In genomic region chr5:135357556-135357955, GRCm38 (mm10) we compare ENCODE assay signal across 12 mouse cellular contexts. TPM values are rescaled to one million over a fixed set of nuclear protein-coding genes. Genes with fewer than 3 reads are reported as not detected.
DNase-seq lines count a peak whose midpoint lies in the region; ATAC-seq and TF ChIP-seq lines count a peak whose summit lies in the region.
"Had no signal": no experiment of that assay in that cellular context is flagged by ENCODE, and none has a peak within 500 bp of the region (broad histone marks: within the 10 kb centered on the region; RNA-seq: fewer than 3 reads in every experiment).

No protein-coding gene starts in this region.

- no peak overlapping the region for H3K4me2 ChIP-seq in embryonic facial prominence, embryonic 13.5 days
- no peak overlapping the region for H3K4me2 ChIP-seq in midbrain, embryonic 14.5 days (ENCODE audit: low read length)
- H3K4me2 ChIP-seq in stomach, postnatal 0 days (replicated peaks; ENCODE audit: low read depth): no peak overlapping the region
- H3K4me2 ChIP-seq in hindbrain, embryonic 13.5 days: no peak overlapping the region
- H3K4me2 ChIP-seq: liver, embryonic 13.5 days had no signal

- WGBS in embryonic facial prominence, embryonic 13.5 days: 90% methylated on average over 2 of the region's 2 CpGs
- 88% methylated on average over 2 of the region's 2 CpGs for WGBS in embryonic facial prominence, embryonic 10.5 days
- WGBS in midbrain, embryonic 14.5 days: 90% methylated on average over 2 of the region's 2 CpGs
- WGBS in midbrain, embryonic 10.5 days: 87% methylated on average over 2 of the region's 2 CpGs
- WGBS in stomach, postnatal 0 days: 75% methylated on average over 2 of the region's 2 CpGs
- 85% methylated on average over 2 of the region's 2 CpGs for WGBS in hindbrain, embryonic 13.5 days

- H3K27me3 ChIP-seq in embryonic facial prominence, embryonic 13.5 days: peaks cover 19% of the 10 kb centered on the region
- peaks cover 20% of the 10 kb centered on the region for H3K27me3 ChIP-seq in embryonic facial prominence, embryonic 10.5 days (replicated peaks; ENCODE audit: low read depth, poor library complexity, severe bottlenecking)
- no peaks in the 10 kb centered on the region for H3K27me3 ChIP-seq in midbrain, embryonic 14.5 days (ENCODE audit: control insufficient read depth, insufficient read depth, low read length)
- H3K27me3 ChIP-seq in midbrain, embryonic 10.5 days (ENCODE audit: low read depth, poor library complexity, severe bottlenecking): peaks cover 15% of the 10 kb centered on the region
- H3K27me3 ChIP-seq in stomach, postnatal 0 days (ENCODE audit: control insufficient read depth, insufficient read depth, low read length): no peaks in the 10 kb centered on the region
- H3K27me3 ChIP-seq in hindbrain, embryonic 13.5 days: peaks cover 20% of the 10 kb centered on the region

- H3K4me3 ChIP-seq in embryonic facial prominence, embryonic 13.5 days: no peak overlapping the region
- H3K4me3 ChIP-seq in embryonic facial prominence, embryonic 10.5 days: no peak overlapping the region
- H3K4me3 ChIP-seq in midbrain, embryonic 14.5 days (replicated peaks; ENCODE audit: low read depth, low read length): no peak overlapping the region
- no peak overlapping the region for H3K4me3 ChIP-seq in midbrain, embryonic 10.5 days
- no peak overlapping the region for H3K4me3 ChIP-seq in stomach, postnatal 0 days (ENCODE audit: low read depth, low read length)
- H3K4me3 ChIP-seq in hindbrain, embryonic 13.5 days: no peak overlapping the region
- H3K4me3 ChIP-seq: liver, embryonic 13.5 days; myocyte had no signal

- H3K4me1 ChIP-seq in embryonic facial prominence, embryonic 13.5 days: no peaks in the 10 kb centered on the region
- H3K4me1 ChIP-seq in embryonic facial prominence, embryonic 10.5 days: 0 out of 2 replicates have a peak, but pooled peaks cover 4% of the 10 kb centered on the region
- no peaks in the 10 kb centered on the region for H3K4me1 ChIP-seq in midbrain, embryonic 14.5 days (ENCODE audit: control insufficient read depth, insufficient read depth, low read length)
- no peaks in the 10 kb centered on the region; the same call in 1 of the 2 replicates for H3K4me1 ChIP-seq in midbrain, embryonic 10.5 days
- H3K4me1 ChIP-seq in stomach, postnatal 0 days (replicated peaks; ENCODE audit: control insufficient read depth, insufficient read depth): no peaks in the 10 kb centered on the region
- H3K4me1 ChIP-seq in hindbrain, embryonic 13.5 days (replicated peaks): no peaks in the 10 kb centered on the region
- H3K4me1 ChIP-seq: liver, embryonic 13.5 days had no signal

- H3K9ac ChIP-seq in embryonic facial prominence, embryonic 13.5 days: no peak overlapping the region
- no peak overlapping the region for H3K9ac ChIP-seq in midbrain, embryonic 14.5 days (replicated peaks; ENCODE audit: low read length)
- no peak overlapping the region for H3K9ac ChIP-seq in stomach, postnatal 0 days (ENCODE audit: low read length)
- H3K9ac ChIP-seq in hindbrain, embryonic 13.5 days: no peak overlapping the region
- H3K9ac ChIP-seq: liver, embryonic 13.5 days had no signal

- H3K9me3 ChIP-seq in embryonic facial prominence, embryonic 13.5 days: peaks cover 6% of the 10 kb centered on the region; the same call in 1 of the 2 replicates
- peaks cover 3% of the 10 kb centered on the region for H3K9me3 ChIP-seq in embryonic facial prominence, embryonic 10.5 days
- H3K9me3 ChIP-seq in midbrain, embryonic 14.5 days (ENCODE audit: control insufficient read depth, low read length): peaks cover 3% of the 10 kb centered on the region
- H3K9me3 ChIP-seq in midbrain, embryonic 10.5 days (replicated peaks): peaks cover 4% of the 10 kb centered on the region
- H3K9me3 ChIP-seq in stomach, postnatal 0 days (ENCODE audit: control insufficient read depth, low read length): no peaks in the 10 kb centered on the region
- H3K9me3 ChIP-seq in hindbrain, embryonic 13.5 days: peaks cover 3% of the 10 kb centered on the region; the same call in 1 of the 2 replicates

- 0 out of 2 replicates have a peak, but pooled peaks have one; percentile 78 for ATAC-seq in embryonic facial prominence, embryonic 13.5 days (ENCODE audit: insufficient number of reproducible peaks, insufficient read depth, low FRiP score, low TSS enrichment, low read depth)
- peak; percentile 68; the same call in 1 of the 2 replicates for ATAC-seq in midbrain, embryonic 14.5 days (ENCODE audit: low FRiP score, low TSS enrichment)
- peak; percentile 80; the same call in 1 of the 2 replicates for ATAC-seq in stomach, postnatal 0 days (ENCODE audit: low FRiP score, low TSS enrichment)
- ATAC-seq in hindbrain, embryonic 13.5 days (ENCODE audit: low FRiP score): no peak

- no peak for DNase-seq in embryonic facial prominence, embryonic 10.5 days (ENCODE audit: low spot score)
- no peak for DNase-seq in midbrain, embryonic 14.5 days
- no peak for DNase-seq in midbrain, embryonic 10.5 days (ENCODE audit: low spot score)
- peak; percentile 54 for DNase-seq in heart, postnatal 4 days
- no peak for DNase-seq in stomach, postnatal 0 days (ENCODE audit: low spot score)
- DNase-seq in layer of hippocampus, adult 9-10 months (ENCODE audit: low spot score): no peak
- DNase-seq: cerebellum, postnatal 14 days; liver, embryonic 13.5 days; right cerebral cortex, postnatal 4 days had no signal

- H3K27ac ChIP-seq in embryonic facial prominence, embryonic 13.5 days: no peak overlapping the region
- no peak overlapping the region for H3K27ac ChIP-seq in embryonic facial prominence, embryonic 10.5 days (replicated peaks)
- H3K27ac ChIP-seq in midbrain, embryonic 14.5 days (replicated peaks; ENCODE audit: low read depth, low read length): no peak overlapping the region
- H3K27ac ChIP-seq in midbrain, embryonic 10.5 days (replicated peaks): no peak overlapping the region
- no peak overlapping the region for H3K27ac ChIP-seq in stomach, postnatal 0 days (replicated peaks)
- no peak overlapping the region for H3K27ac ChIP-seq in hindbrain, embryonic 13.5 days
- H3K27ac ChIP-seq: liver, embryonic 13.5 days had no signal

- no peaks in the 10 kb centered on the region for H3K36me3 ChIP-seq in embryonic facial prominence, embryonic 13.5 days
- no peaks in the 10 kb centered on the region for H3K36me3 ChIP-seq in embryonic facial prominence, embryonic 10.5 days (replicated peaks)
- no peaks in the 10 kb centered on the region for H3K36me3 ChIP-seq in midbrain, embryonic 14.5 days (ENCODE audit: control insufficient read depth, insufficient read depth, low read length)
- H3K36me3 ChIP-seq in midbrain, embryonic 10.5 days: no peaks in the 10 kb centered on the region
- no peaks in the 10 kb centered on the region for H3K36me3 ChIP-seq in stomach, postnatal 0 days (ENCODE audit: control insufficient read depth, insufficient read depth, low read length)
- H3K36me3 ChIP-seq in hindbrain, embryonic 13.5 days: no peaks in the 10 kb centered on the region
- H3K36me3 ChIP-seq: liver, embryonic 13.5 days had no signal

- TF ChIP-seq CTCF in stomach, postnatal 0 days (IDR thresholded peaks at IDR 0.05; ENCODE audit: low read depth): no peak

- TF ChIP-seq EP300 in stomach, postnatal 0 days (optimal IDR thresholded peaks at IDR 0.05): no peak

RNA-seq across cellular contexts. Expression of gene Trim50, which starts 4.5 kb away (rescaled TPM):
- polyA plus RNA-seq in embryonic facial prominence, embryonic 13.5 days (2015; fragmentation: Nextera tagmentation; extraction: Ambion mirVana): 0.14 TPM in 1 of 2 replicates, not detected in the other
- not detected in 2 replicates for polyA plus RNA-seq in embryonic facial prominence, embryonic 10.5 days (2016; fragmentation: Nextera tagmentation; extraction: Ambion mirVana)
- polyA plus RNA-seq in midbrain, embryonic 14.5 days (2014; fragmentation: Nextera tagmentation; extraction: Ambion mirVana): not detected in 2 replicates
- polyA plus RNA-seq in midbrain, embryonic 10.5 days (2016; fragmentation: Nextera tagmentation; extraction: Ambion mirVana): not detected in 2 replicates
- not detected for total RNA-seq in heart, postnatal 4 days (2021)
- polyA plus RNA-seq in stomach, postnatal 0 days (2015; fragmentation: Nextera tagmentation; extraction: Ambion mirVana): 3.4 and 3.5 TPM in 2 replicates
- polyA plus RNA-seq in hindbrain, embryonic 13.5 days (2015; fragmentation: Nextera tagmentation; extraction: Ambion mirVana): not detected in 2 replicates
- polyA plus RNA-seq: liver, embryonic 13.5 days; myocyte had no signal

RNA-seq across cellular contexts. Expression of gene Fkbp6, which starts 7.7 kb away (rescaled TPM):
- polyA plus RNA-seq in embryonic facial prominence, embryonic 13.5 days (2015; fragmentation: Nextera tagmentation; extraction: Ambion mirVana): not detected in 2 replicates
- polyA plus RNA-seq in embryonic facial prominence, embryonic 10.5 days (2016; fragmentation: Nextera tagmentation; extraction: Ambion mirVana): not detected in 2 replicates
- polyA plus RNA-seq in midbrain, embryonic 14.5 days (2014; fragmentation: Nextera tagmentation; extraction: Ambion mirVana): 0.38 TPM in 1 of 2 replicates, not detected in the other
- polyA plus RNA-seq in midbrain, embryonic 10.5 days (2016; fragmentation: Nextera tagmentation; extraction: Ambion mirVana): 0.11 TPM in 1 of 2 replicates, not detected in the other
- under 1 TPM; 0.69 to 0.74 TPM for total RNA-seq in heart, postnatal 4 days (2021)
- polyA plus RNA-seq in stomach, postnatal 0 days (2015; fragmentation: Nextera tagmentation; extraction: Ambion mirVana): 1.1 and 1.2 TPM in 2 replicates
- polyA plus RNA-seq in hindbrain, embryonic 13.5 days (2015; fragmentation: Nextera tagmentation; extraction: Ambion mirVana): 0.13 and 0.28 TPM in 2 replicates
- polyA plus RNA-seq: liver, embryonic 13.5 days; myocyte had no signal

RNA-seq across cellular contexts. Expression of gene Nsun5, which starts 12.2 kb away (rescaled TPM):
- polyA plus RNA-seq in embryonic facial prominence, embryonic 13.5 days (2015; fragmentation: Nextera tagmentation; extraction: Ambion mirVana): 38.8 and 44.3 TPM in 2 replicates
- polyA plus RNA-seq in embryonic facial prominence, embryonic 10.5 days (2016; fragmentation: Nextera tagmentation; extraction: Ambion mirVana): 47.9 and 48.0 TPM in 2 replicates
- polyA plus RNA-seq in midbrain, embryonic 14.5 days (2014; fragmentation: Nextera tagmentation; extraction: Ambion mirVana): 21.9 and 30.9 TPM in 2 replicates
- polyA plus RNA-seq in midbrain, embryonic 10.5 days (2016; fragmentation: Nextera tagmentation; extraction: Ambion mirVana): 45.2 and 46.0 TPM in 2 replicates
- 10 to 100 TPM; 14.5 to 15.1 TPM for total RNA-seq in heart, postnatal 4 days (2021)
- polyA plus RNA-seq in stomach, postnatal 0 days (2015; fragmentation: Nextera tagmentation; extraction: Ambion mirVana): 13.5 and 15.2 TPM in 2 replicates
- 31.1 and 31.2 TPM in 2 replicates for polyA plus RNA-seq in hindbrain, embryonic 13.5 days (2015; fragmentation: Nextera tagmentation; extraction: Ambion mirVana)

RNA-seq across cellular contexts. Expression of gene Pom121, which starts 36.8 kb away (rescaled TPM):
- polyA plus RNA-seq in embryonic facial prominence, embryonic 13.5 days (2015; fragmentation: Nextera tagmentation; extraction: Ambion mirVana): 16.3 and 17.0 TPM in 2 replicates
- 20.1 and 20.3 TPM in 2 replicates for polyA plus RNA-seq in embryonic facial prominence, embryonic 10.5 days (2016; fragmentation: Nextera tagmentation; extraction: Ambion mirVana)
- polyA plus RNA-seq in midbrain, embryonic 14.5 days (2014; fragmentation: Nextera tagmentation; extraction: Ambion mirVana): 14.4 and 15.2 TPM in 2 replicates
- polyA plus RNA-seq in midbrain, embryonic 10.5 days (2016; fragmentation: Nextera tagmentation; extraction: Ambion mirVana): 17.4 and 17.7 TPM in 2 replicates
- 10 to 100 TPM; 31.9 to 32.1 TPM for total RNA-seq in heart, postnatal 4 days (2021)
- 3.6 and 3.9 TPM in 2 replicates for polyA plus RNA-seq in stomach, postnatal 0 days (2015; fragmentation: Nextera tagmentation; extraction: Ambion mirVana)
- polyA plus RNA-seq in hindbrain, embryonic 13.5 days (2015; fragmentation: Nextera tagmentation; extraction: Ambion mirVana): 11.1 TPM in 2 replicates
